Mouse (Mus musculus) adrenal gland, postnatal 36 days (tissue): Measurements from ENCODE around the gene Palld. TPM values are rescaled to one million over a fixed set of nuclear protein-coding genes. Genes with fewer than 3 reads are reported as not detected.

Experiments
- DNase-seq, 2 experiments: peaks; one replicate each; pipeline ENCODE4 v3.0.0; 2021; ENCODE audit warnings: mixed read lengths in 1 of 2
- total RNA-seq, 2 experiments: library from RNA; stranded (reverse); gene quantifications; 2 replicates each; pipeline ENCODE4 v1.2.3; 2021

Palld gene
- total RNA-seq, 2 experiments from 2014 or later, result 33.2 to 46.8 TPM

DNA sequence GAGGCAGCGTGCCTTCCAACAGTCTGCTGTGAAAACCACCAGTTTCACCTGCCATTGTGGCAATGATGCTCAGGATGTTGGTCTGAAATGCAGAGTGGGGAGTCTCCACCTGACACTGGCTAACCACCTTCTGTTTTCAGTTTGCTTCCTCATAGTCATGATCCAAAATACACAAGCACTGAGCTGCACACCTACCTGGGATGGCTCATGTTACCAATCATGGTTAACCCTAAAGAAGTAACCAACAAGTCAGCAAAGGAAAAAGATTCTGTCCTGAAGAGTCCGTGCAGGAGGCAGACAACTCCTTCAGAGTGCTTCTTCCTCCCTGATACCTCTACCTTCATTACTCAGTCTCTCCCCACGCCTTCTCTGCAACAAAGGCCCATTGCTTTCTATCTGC, 314.8 kb downstream of the Palld start:
- DNase-seq, result no peak

- DNase-seq, result no peak
Observed at GRCm38 (mm10) chr8:61586529-61586928, 316.0 kb downstream of the Palld start.

DNA sequence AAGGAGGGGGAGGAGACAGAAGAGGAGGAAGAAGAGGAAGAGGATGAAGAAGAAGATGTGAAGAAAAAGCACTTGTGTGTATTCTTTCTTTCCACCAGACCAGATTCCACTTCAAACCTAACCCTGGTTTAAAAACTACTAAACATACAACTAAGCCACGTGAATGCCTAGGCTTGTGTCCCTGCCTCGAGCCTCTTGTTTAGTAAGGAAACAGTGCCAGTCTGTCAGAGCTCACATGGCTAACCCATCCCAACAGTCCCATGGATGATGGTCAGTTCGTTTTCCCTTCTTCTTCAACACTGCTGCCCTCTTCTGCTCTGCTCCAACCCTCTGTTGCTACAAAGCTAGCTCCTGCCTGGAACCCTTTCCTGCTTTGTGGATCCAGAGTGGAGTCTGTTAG, 316.7 kb downstream of the Palld start:
- no peak for DNase-seq

GRCm38 (mm10) chr8:61584714-61585383, 317.6 kb downstream of the Palld start:
- DNase-seq, result no peak

GRCm38 (mm10) chr8:61582547-61582946, 319.9 kb downstream of the Palld start:
- DNase-seq, result no peak

DNA sequence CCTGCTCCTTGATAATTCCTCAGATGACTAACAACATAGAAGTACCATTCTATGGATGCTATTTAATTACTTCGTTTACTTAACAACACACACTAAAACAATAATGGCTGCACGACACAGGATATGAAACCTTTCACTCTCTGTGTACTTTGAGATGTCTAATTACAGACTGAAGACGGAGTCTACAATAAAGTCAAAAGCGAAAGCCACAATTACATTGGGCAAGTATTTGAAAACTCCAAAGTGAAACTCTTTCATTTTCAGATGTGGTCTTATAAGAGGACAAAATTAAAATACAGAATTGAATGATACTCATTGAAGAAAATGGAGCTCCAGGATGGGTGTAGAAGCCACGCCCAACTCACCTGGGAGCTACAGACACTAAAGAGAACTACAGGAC, 321.2 kb downstream of the Palld start:
- DNase-seq, result no peak

GRCm38 (mm10) chr8:61579831-61580230, 322.7 kb downstream of the Palld start:
- DNase-seq, result no peak

DNA sequence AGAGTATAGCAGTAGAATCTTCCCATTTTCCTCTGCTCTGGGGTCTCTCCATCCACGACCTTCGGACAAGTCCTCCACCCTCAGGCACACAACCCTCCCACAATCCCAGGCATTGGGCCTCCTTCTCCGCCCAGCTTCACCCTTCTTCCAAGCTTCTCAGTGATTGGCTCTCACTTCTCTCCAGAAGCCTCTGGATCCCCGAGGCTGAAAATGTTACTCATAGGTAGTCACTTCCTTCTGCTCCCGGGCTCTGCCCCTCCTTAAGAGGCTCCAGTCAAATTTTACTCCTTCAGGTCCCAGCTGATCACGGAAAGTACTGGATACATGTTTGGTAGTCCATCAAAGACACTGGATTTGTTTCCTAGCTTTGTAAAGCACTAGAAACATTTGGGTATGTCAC, 323.7 kb downstream of the Palld start:
- no peak for DNase-seq

- DNase-seq, result no peak
Observed at GRCm38 (mm10) chr8:61575096-61575653, 327.3 kb downstream of the Palld start.

DNA sequence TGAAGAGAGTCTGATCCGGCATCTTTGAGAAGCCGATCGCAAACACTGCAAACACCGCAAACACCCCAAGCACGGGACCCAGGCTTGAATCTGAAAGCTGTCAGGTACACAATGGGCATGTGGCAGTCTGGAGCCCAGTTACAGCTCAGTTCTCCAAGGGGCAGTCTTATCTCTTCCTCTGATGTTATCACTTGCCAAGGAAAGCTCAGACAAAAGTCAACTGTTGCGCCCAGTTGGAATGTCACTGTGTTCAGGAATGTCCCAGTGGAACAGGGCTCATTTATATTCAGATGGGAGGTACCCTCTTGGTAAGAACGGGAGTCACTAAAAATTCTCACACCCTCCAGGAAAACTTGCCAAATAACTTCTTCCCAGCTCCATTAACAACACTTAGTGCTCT, 328.0 kb downstream of the Palld start:
- no peak for DNase-seq

DNA sequence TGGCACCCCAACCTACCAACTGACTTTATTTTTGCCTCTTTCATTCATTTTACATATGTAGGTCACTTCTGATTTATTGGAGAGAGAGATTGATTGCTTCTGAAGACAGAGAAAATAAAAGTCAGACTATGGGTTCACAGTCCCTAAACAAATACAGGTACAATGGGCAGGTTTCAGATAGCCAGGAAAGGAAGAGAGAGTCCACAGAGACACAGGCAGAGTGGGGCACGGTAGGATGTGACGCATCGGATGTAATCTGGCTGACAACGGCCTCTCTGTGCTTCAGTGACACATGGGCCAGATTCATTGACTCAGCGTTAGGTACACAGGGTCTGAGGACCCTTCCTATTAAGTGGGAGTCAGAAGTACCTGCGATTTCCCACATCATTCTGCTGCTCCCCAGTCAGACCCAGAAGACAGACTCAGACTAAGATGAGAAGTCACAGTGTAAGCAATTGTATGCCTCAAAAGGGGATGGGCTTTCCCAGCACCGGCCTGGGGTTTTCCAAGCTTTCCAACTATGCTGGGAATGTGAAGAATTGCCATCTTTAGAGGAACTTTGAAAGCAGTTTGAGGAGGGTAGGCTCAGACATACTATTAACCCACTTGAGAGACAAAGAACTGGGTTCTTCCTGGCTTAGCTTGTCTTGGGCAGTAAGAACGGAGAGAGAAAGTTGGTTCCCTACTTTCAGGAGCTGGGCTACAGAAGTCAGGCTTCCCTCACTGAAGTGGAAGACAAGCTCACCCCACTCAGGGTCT, 329.1 kb downstream of the Palld start:
- no peak for DNase-seq

GRCm38 (mm10) chr8:61572697-61573096, 329.8 kb downstream of the Palld start:
- no peak for DNase-seq

GRCm38 (mm10) chr8:61570637-61571036, 331.9 kb downstream of the Palld start:
- DNase-seq, result no peak

DNA sequence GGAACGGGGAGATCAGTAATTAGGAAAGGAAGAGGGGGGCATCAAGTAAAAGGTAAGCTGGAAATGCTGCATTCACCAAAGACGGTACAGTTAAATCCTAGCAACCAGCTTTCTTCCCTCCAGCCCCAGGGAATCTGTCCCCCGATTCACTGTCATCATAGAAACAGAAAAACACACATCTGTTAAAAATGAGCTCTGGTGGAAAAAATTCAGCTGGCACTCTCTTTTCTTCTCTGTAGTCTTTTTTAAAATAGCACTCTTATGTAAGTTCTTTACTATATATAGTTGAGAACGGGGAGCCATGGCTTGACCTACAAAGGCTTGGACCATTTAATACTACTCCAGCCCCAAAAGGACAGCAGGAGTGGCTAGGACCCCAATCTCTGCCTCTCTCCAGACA, 332.8 kb downstream of the Palld start:
- DNase-seq, result no peak

GRCm38 (mm10) chr8:61569211-61569610, 333.3 kb downstream of the Palld start:
- no peak for DNase-seq

GRCm38 (mm10) chr8:61563378-61563777, 339.1 kb downstream of the Palld start:
- no peak for DNase-seq

GRCm38 (mm10) chr8:61562626-61563025, 339.9 kb downstream of the Palld start:
- DNase-seq, result no peak

DNA sequence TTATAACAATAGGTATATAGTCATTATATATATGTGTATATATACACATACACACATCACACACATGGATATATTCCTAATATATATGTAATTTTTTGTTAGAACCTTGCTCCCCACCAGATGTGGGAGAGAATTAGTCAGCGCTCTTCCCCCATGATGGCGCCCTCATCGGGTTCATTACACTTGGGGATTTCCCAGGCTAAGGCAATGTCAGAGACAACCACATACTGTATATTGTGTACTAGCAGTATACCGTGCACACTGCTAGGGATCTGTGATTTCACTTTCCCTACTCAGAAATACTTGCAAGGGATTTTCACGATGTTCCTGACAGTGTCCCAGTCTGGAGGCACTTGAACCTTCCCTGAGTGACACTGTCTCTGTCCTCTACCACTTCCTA, 341.3 kb downstream of the Palld start:
- DNase-seq, result no peak

DNA sequence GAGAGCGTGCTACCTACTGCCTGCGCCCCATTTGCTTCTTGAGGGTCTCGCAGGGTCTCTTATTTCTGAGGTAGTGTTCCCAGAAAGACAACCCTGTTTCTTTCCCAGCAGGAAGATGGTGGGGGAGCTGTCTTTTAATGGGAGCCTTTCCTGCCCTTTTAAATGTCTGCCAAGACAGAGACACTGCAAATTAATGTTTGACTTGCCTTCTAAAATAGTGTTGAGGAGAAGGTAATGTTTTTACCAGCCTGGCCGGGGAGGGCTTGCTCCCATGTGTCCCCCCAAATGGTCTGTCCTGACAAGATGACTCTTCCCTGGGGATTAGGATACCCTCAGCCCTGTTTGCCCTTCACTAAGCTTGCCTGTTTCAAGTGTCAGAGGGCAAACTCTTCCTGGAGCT, 342.5 kb downstream of the Palld start:
- DNase-seq, result no peak

- DNase-seq, result no peak
Observed at GRCm38 (mm10) chr8:61559450-61559849, 343.0 kb downstream of the Palld start.

GRCm38 (mm10) chr8:61558051-61558846, 344.2 kb downstream of the Palld start:
- peak in 1 of 2 experiments; percentile 48 for DNase-seq

DNA sequence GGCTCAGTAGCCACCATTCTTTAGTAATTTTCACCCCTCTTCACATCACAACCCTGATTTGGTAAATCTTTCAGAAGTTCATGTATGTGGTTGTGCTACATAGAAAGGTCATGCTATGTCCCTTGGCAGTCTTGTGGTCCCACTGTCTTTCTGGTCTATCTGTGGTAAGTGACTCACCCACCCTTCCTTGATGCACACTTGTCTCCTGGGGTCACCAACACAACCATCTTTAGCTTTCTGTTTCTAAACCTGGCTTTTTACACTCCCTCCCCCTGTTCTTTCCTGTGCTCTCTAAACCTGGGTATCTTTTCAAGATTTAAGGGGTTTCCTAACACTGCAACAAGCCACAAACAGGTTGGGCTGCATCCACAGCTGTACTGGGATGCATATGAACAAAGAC, 345.5 kb downstream of the Palld start:
- no peak for DNase-seq

- no peak for DNase-seq
Observed at GRCm38 (mm10) chr8:61556219-61556618, 346.3 kb downstream of the Palld start.
